Mouse (Mus musculus): Measurements from ENCODE around the gene Msi2. TPM values are rescaled to one million over a fixed set of nuclear protein-coding genes. Genes with fewer than 3 reads are reported as not detected.

Msi2 gene
- total and polyA plus RNA-seq, 2 experiments, result 6.4 to 10.8 TPM

DNA sequence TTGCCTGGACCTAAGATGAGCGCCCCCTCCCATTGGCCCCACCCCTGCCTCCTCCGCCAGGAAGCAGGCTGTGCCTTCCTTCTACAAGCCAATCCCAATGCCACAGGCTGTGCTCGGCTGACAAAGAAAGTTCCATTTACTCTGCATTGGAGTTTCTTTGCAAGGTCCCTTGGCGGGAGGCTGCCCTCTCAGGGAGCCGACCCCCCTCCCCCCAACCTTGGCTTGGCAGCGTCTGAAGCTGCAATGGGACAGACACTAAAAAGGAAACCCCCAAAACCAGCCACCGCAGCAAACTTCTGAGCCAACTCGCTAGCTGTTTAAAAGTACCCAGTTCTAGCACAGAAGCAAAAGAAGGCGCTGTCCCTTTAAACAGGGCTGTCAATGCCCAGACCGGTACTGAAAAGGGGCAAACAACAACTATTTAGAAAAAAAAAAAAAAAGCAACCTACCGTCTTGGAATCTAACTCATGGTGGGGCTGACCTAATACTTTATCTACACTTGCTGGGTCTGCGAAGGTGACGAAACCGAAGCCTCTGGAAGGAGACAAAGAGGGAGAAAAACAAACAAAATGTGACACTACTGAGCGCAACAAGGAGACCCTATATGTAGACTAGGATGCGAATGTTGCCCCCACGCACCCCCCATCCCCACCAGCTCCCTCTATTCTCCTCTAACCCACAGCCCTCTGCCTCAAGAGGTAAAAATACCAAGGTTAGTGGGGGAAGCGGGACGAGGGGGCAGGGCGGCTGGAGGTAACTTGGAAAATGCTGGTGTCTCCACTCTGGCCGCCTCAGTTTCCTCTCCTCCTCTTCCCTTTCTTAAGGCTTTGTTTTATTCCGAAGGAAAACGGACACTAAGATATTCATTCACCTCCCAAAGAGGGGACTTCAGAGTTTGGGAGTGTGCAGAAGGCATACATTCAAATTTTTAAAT, 2.0 kb downstream of the Msi2 start:
- Histone ChIP-seq H3K36me3 (ENCODE audit: control insufficient read depth, insufficient read depth, low read length) (peaks cover 13% of the 10 kb centered on the region; the same call in 1 of the 2 replicates), H3K4me3 (ENCODE audit: insufficient read depth, low read depth, low read length) (peak overlapping the region; percentile 32), H3K27me3 (ENCODE audit: control insufficient read depth, insufficient read depth, low read length) (no peaks in the 10 kb centered on the region), H3K9ac (ENCODE audit: low read depth, low read length) (peak overlapping the region; percentile 8), H3K4me1 (ENCODE audit: control insufficient read depth, insufficient read depth, low read length) (no peaks in the 10 kb centered on the region; the same call in 1 of the 2 replicates), H3K27ac (replicated peaks; ENCODE audit: insufficient read depth, low read depth, low read length) (no peak overlapping the region), H3K79me2 (ENCODE audit: control insufficient read depth, insufficient read depth, low read length) (0 out of 2 replicates have a peak, but pooled peaks cover 3% of the 10 kb centered on the region)
- DNase-seq (ENCODE audit: extremely low read depth, low read depth, low spot score), result no peak
- TF ChIP-seq CTCF (IDR thresholded peaks at IDR 0.05; ENCODE audit: low read depth, low read length), result no peak
- TF ChIP-seq POLR2A (IDR thresholded peaks at IDR 0.05; ENCODE audit: extremely low read depth, insufficient read depth, low read length), result no peak
- 42% methylated on average over 23 of the region's 23 CpGs for WGBS

DNA sequence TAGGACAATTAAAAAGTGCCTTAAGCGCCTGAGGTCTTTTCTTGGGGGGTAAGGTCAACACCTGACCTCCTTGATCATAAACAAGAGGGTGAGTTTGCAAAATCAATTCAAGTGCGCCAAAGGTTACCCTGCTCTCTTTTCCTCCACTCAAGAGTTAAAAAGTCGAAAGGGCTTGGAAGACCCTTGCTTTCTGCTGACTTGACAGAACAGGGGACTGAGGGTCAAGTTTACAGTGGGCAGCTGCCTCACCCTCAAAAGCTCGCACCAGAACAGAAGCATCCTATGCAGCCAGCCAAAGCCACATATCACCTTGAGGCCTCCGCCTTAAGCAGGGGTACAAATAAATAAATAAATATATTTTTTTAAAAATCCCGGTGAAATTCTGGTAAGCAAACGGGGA, 3.0 kb downstream of the Msi2 start:
- H3K36me3 ChIP-seq (ENCODE audit: control insufficient read depth, insufficient read depth, low read length), result peaks cover 20% of the 10 kb centered on the region; the same call in 1 of the 2 replicates
- H3K27me3 ChIP-seq (ENCODE audit: control insufficient read depth, insufficient read depth, low read length), result no peaks in the 10 kb centered on the region
- no peak overlapping the region for H3K4me3 ChIP-seq (ENCODE audit: insufficient read depth, low read depth, low read length)
- DNase-seq (ENCODE audit: extremely low read depth, low read depth, low spot score), result no peak
- no peak overlapping the region for H3K9ac ChIP-seq (ENCODE audit: low read depth, low read length)
- no peaks in the 10 kb centered on the region; the same call in 1 of the 2 replicates for H3K4me1 ChIP-seq (ENCODE audit: control insufficient read depth, insufficient read depth, low read length)
- H3K27ac ChIP-seq (replicated peaks; ENCODE audit: insufficient read depth, low read depth, low read length), result no peak overlapping the region
- 87% methylated on average over 7 of the region's 7 CpGs for WGBS
- no peak for TF ChIP-seq POLR2A (IDR thresholded peaks at IDR 0.05; ENCODE audit: extremely low read depth, insufficient read depth, low read length)
- no peak for TF ChIP-seq CTCF (IDR thresholded peaks at IDR 0.05; ENCODE audit: low read depth, low read length)
- H3K79me2 ChIP-seq (ENCODE audit: control insufficient read depth, insufficient read depth, low read length), result 0 out of 2 replicates have a peak, but pooled peaks cover 3% of the 10 kb centered on the region

DNA sequence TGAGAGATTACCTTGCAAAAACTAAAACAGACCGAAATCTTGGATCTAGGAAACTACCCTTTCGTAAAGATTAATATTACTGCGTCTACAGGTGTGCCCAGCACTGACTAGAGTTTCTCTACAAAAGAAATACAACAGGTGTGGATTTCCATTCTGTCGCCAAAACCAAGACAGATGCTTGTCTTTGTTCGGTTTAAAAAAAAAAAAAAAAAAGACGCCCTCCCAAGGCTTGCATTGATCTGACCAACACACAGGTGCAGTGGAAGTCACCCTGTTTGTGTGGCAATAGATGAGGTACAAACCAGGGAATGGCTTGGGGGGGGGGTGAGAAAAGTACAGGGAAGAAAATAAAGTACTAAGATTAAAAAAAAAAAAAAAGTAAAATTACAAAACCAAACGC, 4.2 kb downstream of the Msi2 start:
- H3K27me3 ChIP-seq (ENCODE audit: control insufficient read depth, insufficient read depth, low read length), result no peaks in the 10 kb centered on the region
- WGBS, result 83% methylated on average over 7 of the region's 7 CpGs
- H3K4me3 ChIP-seq (ENCODE audit: insufficient read depth, low read depth, low read length), result no peak overlapping the region
- no peak overlapping the region for H3K27ac ChIP-seq (replicated peaks; ENCODE audit: insufficient read depth, low read depth, low read length)
- peaks cover 20% of the 10 kb centered on the region; the same call in 1 of the 2 replicates for H3K36me3 ChIP-seq (ENCODE audit: control insufficient read depth, insufficient read depth, low read length)
- TF ChIP-seq CTCF (IDR thresholded peaks at IDR 0.05; ENCODE audit: low read depth, low read length) (no peak), POLR2A (IDR thresholded peaks at IDR 0.05; ENCODE audit: extremely low read depth, insufficient read depth, low read length) (no peak)
- H3K9ac ChIP-seq (ENCODE audit: low read depth, low read length), result no peak overlapping the region
- 0 out of 2 replicates have a peak, but pooled peaks cover 3% of the 10 kb centered on the region for H3K79me2 ChIP-seq (ENCODE audit: control insufficient read depth, insufficient read depth, low read length)
- DNase-seq (ENCODE audit: extremely low read depth, low read depth, low spot score), result no peak
- H3K4me1 ChIP-seq (ENCODE audit: control insufficient read depth, insufficient read depth, low read length), result no peaks in the 10 kb centered on the region; the same call in 1 of the 2 replicates

DNA sequence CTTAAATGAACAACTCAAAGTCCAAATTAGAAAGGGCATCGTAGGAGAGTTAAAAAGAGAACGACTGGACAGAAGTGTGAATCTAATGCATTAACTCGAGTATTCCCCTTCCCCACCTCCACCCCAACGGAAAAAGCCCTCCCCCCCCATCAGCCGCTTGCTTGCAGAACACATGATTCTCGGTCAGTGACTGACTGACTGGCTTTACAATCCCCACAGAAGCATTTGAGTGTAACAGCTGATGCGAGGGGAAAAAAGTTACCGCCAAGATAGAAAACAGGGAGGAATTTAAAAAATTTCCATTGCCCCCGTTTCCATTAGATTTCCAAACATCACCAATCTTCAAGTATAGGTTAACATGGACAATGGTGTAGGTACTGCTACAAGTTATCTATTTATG, 4.8 kb downstream of the Msi2 start:
- no peaks in the 10 kb centered on the region for H3K27me3 ChIP-seq (ENCODE audit: control insufficient read depth, insufficient read depth, low read length)
- WGBS, result 79% methylated on average over 9 of the region's 9 CpGs
- 0 out of 2 replicates have a peak, but pooled peaks cover 3% of the 10 kb centered on the region for H3K79me2 ChIP-seq (ENCODE audit: control insufficient read depth, insufficient read depth, low read length)
- no peaks in the 10 kb centered on the region; the same call in 1 of the 2 replicates for H3K4me1 ChIP-seq (ENCODE audit: control insufficient read depth, insufficient read depth, low read length)
- H3K27ac ChIP-seq (replicated peaks; ENCODE audit: insufficient read depth, low read depth, low read length), result no peak overlapping the region
- DNase-seq (ENCODE audit: extremely low read depth, low read depth, low spot score), result no peak
- no peak overlapping the region for H3K9ac ChIP-seq (ENCODE audit: low read depth, low read length)
- TF ChIP-seq CTCF (IDR thresholded peaks at IDR 0.05; ENCODE audit: low read depth, low read length) (no peak), POLR2A (IDR thresholded peaks at IDR 0.05; ENCODE audit: extremely low read depth, insufficient read depth, low read length) (no peak)
- peaks cover 23% of the 10 kb centered on the region; the same call in 1 of the 2 replicates for H3K36me3 ChIP-seq (ENCODE audit: control insufficient read depth, insufficient read depth, low read length)
- no peak overlapping the region for H3K4me3 ChIP-seq (ENCODE audit: insufficient read depth, low read depth, low read length)

DNA sequence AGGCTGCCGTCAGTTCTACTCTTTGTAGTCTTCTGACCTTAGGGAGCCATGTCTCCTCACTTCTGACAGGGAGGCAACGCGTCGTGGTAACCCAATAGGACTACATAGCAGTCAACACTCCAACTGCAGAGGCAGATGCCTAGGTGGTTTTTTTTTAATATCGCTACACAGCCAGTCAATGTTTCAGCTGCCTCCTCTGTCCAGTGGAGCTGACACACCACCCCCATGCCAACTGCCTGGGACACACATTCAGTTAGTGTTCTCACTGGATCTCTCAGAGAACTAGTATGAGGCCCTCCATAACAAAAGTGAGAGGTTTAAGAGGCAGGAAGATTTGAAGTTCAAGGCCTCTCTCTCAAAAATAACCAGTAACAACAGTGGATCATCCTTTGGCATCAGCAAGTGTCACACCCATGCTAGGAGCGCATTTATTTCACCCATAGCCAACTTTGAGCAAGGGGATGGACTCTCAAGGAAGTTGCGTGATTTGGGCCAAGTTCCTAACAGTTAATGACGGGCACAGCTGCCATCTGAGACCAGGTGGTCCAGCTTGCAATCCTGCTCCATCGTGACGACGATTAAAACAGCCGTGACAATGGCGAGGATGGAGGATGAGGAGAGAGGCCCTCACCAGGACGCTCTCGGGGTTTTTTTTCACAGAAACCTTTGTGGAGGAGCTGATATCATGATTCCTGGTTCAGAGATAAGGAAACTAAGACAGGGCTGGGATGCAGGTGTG, 8.3 kb downstream of the Msi2 start:
- Histone ChIP-seq H3K4me1 (ENCODE audit: control insufficient read depth, insufficient read depth, low read length) (no peaks in the 10 kb centered on the region), H3K36me3 (ENCODE audit: control insufficient read depth, insufficient read depth, low read length) (peaks cover 23% of the 10 kb centered on the region; the same call in 1 of the 2 replicates), H3K27ac (replicated peaks; ENCODE audit: insufficient read depth, low read depth, low read length) (no peak overlapping the region), H3K9ac (ENCODE audit: low read depth, low read length) (no peak overlapping the region), H3K4me3 (ENCODE audit: insufficient read depth, low read depth, low read length) (no peak overlapping the region), H3K27me3 (ENCODE audit: control insufficient read depth, insufficient read depth, low read length) (no peaks in the 10 kb centered on the region), H3K79me2 (ENCODE audit: control insufficient read depth, insufficient read depth, low read length) (no peaks in the 10 kb centered on the region)
- WGBS, result 97% methylated on average over 15 of the region's 15 CpGs
- DNase-seq (ENCODE audit: extremely low read depth, low read depth, low spot score), result no peak
- TF ChIP-seq POLR2A (IDR thresholded peaks at IDR 0.05; ENCODE audit: extremely low read depth, insufficient read depth, low read length) (no peak), CTCF (IDR thresholded peaks at IDR 0.05; ENCODE audit: low read depth, low read length) (no peak)
